Mouse (Mus musculus): ENCODE measurements around the gene Pnp. TPM values are rescaled to one million over a fixed set of nuclear protein-coding genes. Genes with fewer than 3 reads are reported as not detected.
A peak's percentile ranks its signal among the peaks of the same experiment; 100 is the strongest.
"Not testable (repeated sequence)": the region's sequence is repeated elsewhere in the genome, so short reads cannot be mapped to it uniquely, and the experiment has no call there.

Pnp gene
- polyA plus RNA-seq, 1 experiment from 2014 or later, result 39.0 TPM

GRCm38 (mm10) chr14:50903973-50904827 is 26.7 kb upstream of the Pnp start:
- WGBS, result 4% methylated on average over 26 of the region's 26 CpGs
- ATAC-seq (ENCODE audit: insufficient number of reproducible peaks, low FRiP score), result peak; percentile 77
- peak overlapping the region; percentile 76 for H3K4me2 ChIP-seq

GRCm38 (mm10) chr14:50904828-50905129 is 26.1 kb upstream of the Pnp start:
- Histone ChIP-seq H3K4me3 (no peak overlapping the region), H3K4me2 (no peak overlapping the region), H3K9ac (no peak overlapping the region), H3K4me1 (replicated peaks) (peaks cover 7% of the 10 kb centered on the region), H3K9me3 (replicated peaks) (no peaks in the 10 kb centered on the region), H3K27ac (ENCODE audit: poor library complexity, severe bottlenecking) (no peak overlapping the region), H3K36me3 (no peaks in the 10 kb centered on the region), H3K27me3 (replicated peaks) (no peaks in the 10 kb centered on the region)
- ATAC-seq (ENCODE audit: insufficient number of reproducible peaks, low FRiP score), result no peak
- WGBS, result 86% methylated on average over 4 of the region's 4 CpGs

More at GRCm38 (mm10) chr14:50903973-50904827, 26.7 kb upstream of the Pnp start:
- Histone ChIP-seq H3K9ac (peak overlapping the region; percentile 65), H3K27me3 (replicated peaks) (no peaks in the 10 kb centered on the region), H3K36me3 (no peaks in the 10 kb centered on the region), H3K27ac (ENCODE audit: poor library complexity, severe bottlenecking) (no peak overlapping the region), H3K9me3 (replicated peaks) (no peaks in the 10 kb centered on the region), H3K4me3 (peak overlapping the region; percentile 52), H3K4me1 (replicated peaks) (peaks cover 7% of the 10 kb centered on the region)

DNA sequence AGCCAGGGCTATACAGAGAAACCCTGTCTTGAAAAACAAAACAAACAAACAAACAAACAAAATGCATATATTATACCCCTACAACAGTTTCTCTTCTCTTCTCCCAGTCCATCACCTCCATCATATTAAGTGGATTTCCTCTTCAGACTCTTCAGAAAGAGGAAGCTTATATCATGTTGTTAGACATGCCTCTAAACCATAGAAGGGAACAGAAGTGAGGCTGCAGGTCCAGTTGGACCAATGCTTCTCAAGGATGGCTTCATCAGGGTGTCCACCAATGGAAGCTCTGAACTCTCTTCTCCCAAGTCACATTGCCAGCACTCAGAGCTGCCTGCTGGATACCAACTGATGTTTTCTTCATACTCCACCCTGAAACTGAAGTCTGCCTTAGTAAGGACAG is 25.6 kb upstream of the Pnp start:
- not testable (repeated sequence) for H3K4me1 ChIP-seq (replicated peaks); H3K27me3 ChIP-seq (replicated peaks); H3K9ac ChIP-seq; H3K4me3 ChIP-seq; H3K4me2 ChIP-seq; H3K27ac ChIP-seq (ENCODE audit: poor library complexity, severe bottlenecking); H3K36me3 ChIP-seq; ATAC-seq (ENCODE audit: insufficient number of reproducible peaks, low FRiP score); H3K9me3 ChIP-seq (replicated peaks)

DNA sequence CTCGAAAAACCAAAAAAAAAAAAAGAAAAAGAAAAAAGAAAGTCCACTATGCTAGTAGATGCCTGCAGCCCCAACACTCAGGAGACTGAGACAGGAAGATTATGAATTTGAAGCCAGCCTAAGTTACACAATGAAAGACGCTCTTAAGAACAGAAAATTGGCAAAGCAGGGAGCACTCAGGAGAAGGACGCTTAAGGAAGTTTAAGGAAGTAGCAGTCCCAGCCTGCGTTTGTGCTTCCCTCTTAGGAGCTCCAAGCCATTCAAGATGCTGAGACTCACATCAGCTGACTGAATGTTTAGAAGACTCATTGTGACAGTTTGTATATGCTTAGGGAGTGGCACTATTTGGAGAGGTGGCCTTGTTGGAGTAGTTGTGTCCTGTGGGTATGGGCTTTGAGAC is 22.8 kb upstream of the Pnp start:
- H3K9ac ChIP-seq, result no peak overlapping the region

GRCm38 (mm10) chr14:50911356-50911755 is 19.5 kb upstream of the Pnp start:
- Histone ChIP-seq H3K9ac (no peak overlapping the region), H3K27me3 (replicated peaks) (no peaks in the 10 kb centered on the region), H3K4me3 (no peak overlapping the region), H3K36me3 (peaks cover 55% of the 10 kb centered on the region), H3K27ac (ENCODE audit: poor library complexity, severe bottlenecking) (no peak overlapping the region), H3K9me3 (replicated peaks) (no peaks in the 10 kb centered on the region), H3K4me1 (replicated peaks) (no peaks in the 10 kb centered on the region), H3K4me2 (no peak overlapping the region)
- WGBS, result 43% methylated on average over 3 of the region's 3 CpGs
- ATAC-seq (ENCODE audit: insufficient number of reproducible peaks, low FRiP score), result no peak

More for the DNA sequence above, 22.8 kb upstream of the Pnp start:
- Histone ChIP-seq H3K27ac (ENCODE audit: poor library complexity, severe bottlenecking) (no peak overlapping the region), H3K4me2 (no peak overlapping the region), H3K27me3 (replicated peaks) (no peaks in the 10 kb centered on the region), H3K4me3 (no peak overlapping the region), H3K4me1 (replicated peaks) (peaks cover 7% of the 10 kb centered on the region), H3K36me3 (peaks cover 26% of the 10 kb centered on the region), H3K9me3 (replicated peaks) (no peaks in the 10 kb centered on the region)
- no peak for ATAC-seq (ENCODE audit: insufficient number of reproducible peaks, low FRiP score)
- 74% methylated on average over 4 of the region's 4 CpGs for WGBS

- WGBS, result 64% methylated on average over 1 of the region's 1 CpGs
- peak overlapping the region; percentile 92 for H3K4me3 ChIP-seq
- H3K9ac ChIP-seq, result peak overlapping the region; percentile 69
- peaks cover 15% of the 10 kb centered on the region; the same call in 1 of the 2 replicates for H3K4me1 ChIP-seq (replicated peaks)
- H3K27me3 ChIP-seq (replicated peaks); H3K9me3 ChIP-seq (replicated peaks); ATAC-seq (ENCODE audit: insufficient number of reproducible peaks, low FRiP score); H3K27ac ChIP-seq (ENCODE audit: poor library complexity, severe bottlenecking): not testable (repeated sequence)
- peak overlapping the region; percentile 72 for H3K4me2 ChIP-seq
- peaks cover 35% of the 10 kb centered on the region for H3K36me3 ChIP-seq
These were observed 7.4 kb upstream of the Pnp start for GRCm38 (mm10) chr14:50923437-50923836.

GRCm38 (mm10) chr14:50924281-50925064 is 6.4 kb upstream of the Pnp start, which contains the start of the genes Osgep and Apex1:
TSS of gene Osgep (minus strand) at chr14:50924893.
TSS of gene Apex1 (plus strand) at chr14:50924968.
- WGBS, result under 1% methylated on average over 57 of the region's 57 CpGs
- ATAC-seq (ENCODE audit: insufficient number of reproducible peaks, low FRiP score), result peak; percentile 94
- H3K27ac ChIP-seq (ENCODE audit: poor library complexity, severe bottlenecking), result peak within 1 kb of the TSS; percentile 90
- peak within 1 kb of the TSS; percentile 89 for H3K9ac ChIP-seq
- peak within 1 kb of the TSS; percentile 91 for H3K4me2 ChIP-seq
- H3K4me1 ChIP-seq (replicated peaks), result peaks cover 19% of the 10 kb centered on the region
- H3K9me3 ChIP-seq (replicated peaks), result no peaks in the 10 kb centered on the region
- H3K36me3 ChIP-seq, result peaks cover 39% of the 10 kb centered on the region
- peak within 1 kb of the TSS; percentile 92 for H3K4me3 ChIP-seq
- H3K27me3 ChIP-seq (replicated peaks), result no peaks in the 10 kb centered on the region

GRCm38 (mm10) chr14:50925111-50925920 is 5.6 kb upstream of the Pnp start:
- H3K9me3 ChIP-seq (replicated peaks), result no peaks in the 10 kb centered on the region
- peak overlapping the region; percentile 89 for H3K9ac ChIP-seq
- peak overlapping the region; percentile 92 for H3K4me3 ChIP-seq
- peak overlapping the region; percentile 90 for H3K27ac ChIP-seq (ENCODE audit: poor library complexity, severe bottlenecking)
- peaks cover 37% of the 10 kb centered on the region for H3K36me3 ChIP-seq
- H3K4me1 ChIP-seq (replicated peaks), result peaks cover 25% of the 10 kb centered on the region
- WGBS, result under 1% methylated on average over 38 of the region's 38 CpGs
- peak; percentile 54 for ATAC-seq (ENCODE audit: insufficient number of reproducible peaks, low FRiP score)
- H3K4me2 ChIP-seq, result peak overlapping the region; percentile 91
- no peaks in the 10 kb centered on the region for H3K27me3 ChIP-seq (replicated peaks)

DNA sequence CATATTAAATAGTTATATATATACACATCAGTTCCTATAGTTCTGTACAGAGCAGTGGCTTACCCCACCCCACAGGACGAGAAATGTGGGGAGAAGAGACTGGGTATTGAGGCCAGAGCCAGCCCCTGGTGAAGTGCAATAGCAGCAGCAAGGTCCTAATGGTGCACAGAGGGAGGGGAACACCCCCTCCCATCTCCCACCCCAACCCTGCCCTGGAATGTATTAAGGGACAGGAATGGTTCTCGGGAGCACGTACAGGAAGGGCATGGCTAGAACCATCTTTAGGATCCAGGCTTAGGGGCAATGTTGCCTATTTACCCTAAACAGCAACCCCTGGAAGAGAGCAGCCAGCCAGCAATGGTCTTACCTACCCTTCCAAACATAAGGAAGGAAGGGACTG is 3.5 kb upstream of the Pnp start:
- no peak overlapping the region for H3K4me3 ChIP-seq
- 82% methylated on average over 3 of the region's 3 CpGs for WGBS
- H3K4me2 ChIP-seq, result no peak overlapping the region

GRCm38 (mm10) chr14:50929951-50930350 is 931 bp upstream of the Pnp start:
- ATAC-seq (ENCODE audit: insufficient number of reproducible peaks, low FRiP score), result no peak
- 13% methylated on average over 10 of the region's 10 CpGs for WGBS
- H3K9me3 ChIP-seq (replicated peaks), result no peaks in the 10 kb centered on the region
- H3K4me2 ChIP-seq, result peak overlapping the region; percentile 96
- H3K27me3 ChIP-seq (replicated peaks), result no peaks in the 10 kb centered on the region
- H3K9ac ChIP-seq, result peak overlapping the region; percentile 97
- peaks cover 22% of the 10 kb centered on the region for H3K4me1 ChIP-seq (replicated peaks)
- H3K4me3 ChIP-seq, result peak overlapping the region; percentile 88
- peak overlapping the region; percentile 79 for H3K27ac ChIP-seq (ENCODE audit: poor library complexity, severe bottlenecking)
- H3K36me3 ChIP-seq, result peaks cover 37% of the 10 kb centered on the region

More for the DNA sequence above, 3.5 kb upstream of the Pnp start:
- Histone ChIP-seq H3K4me1 (replicated peaks) (peaks cover 25% of the 10 kb centered on the region), H3K27ac (ENCODE audit: poor library complexity, severe bottlenecking) (no peak overlapping the region), H3K9ac (no peak overlapping the region), H3K9me3 (replicated peaks) (no peaks in the 10 kb centered on the region), H3K36me3 (peaks cover 37% of the 10 kb centered on the region), H3K27me3 (replicated peaks) (no peaks in the 10 kb centered on the region)
- ATAC-seq (ENCODE audit: insufficient number of reproducible peaks, low FRiP score), result no peak
